Mouse (Mus musculus) kidney, postnatal 36 days (tissue): ENCODE data around the gene Gng12.
A peak's percentile ranks its signal among the peaks of the same experiment; 100 is the strongest.

Experiments
- DNase-seq, 2 experiments: peaks; one replicate each; pipeline ENCODE4 v3.0.0; 2021 to 2022; ENCODE audit warnings: mixed read lengths in 2 of 2

Gene Gng12

GRCm38 (mm10) chr6:66920786-66921185 lies 24.6 kb downstream of the Gng12 start:
- no peak for DNase-seq

GRCm38 (mm10) chr6:66921755-66922154 lies 25.6 kb downstream of the Gng12 start:
- no peak for DNase-seq

GRCm38 (mm10) chr6:66922501-66922900 lies 26.3 kb downstream of the Gng12 start:
- no peak for DNase-seq

GRCm38 (mm10) chr6:66923851-66924250 lies 27.7 kb downstream of the Gng12 start:
- no peak for DNase-seq

GRCm38 (mm10) chr6:66924315-66924965 lies 28.2 kb downstream of the Gng12 start:
- DNase-seq, result peak in 1 of 2 experiments; percentile 42

- DNase-seq, result no peak
Measured at GRCm38 (mm10) chr6:66926269-66926668, 30.1 kb downstream of the Gng12 start.

GRCm38 (mm10) chr6:66928972-66929645 lies 32.9 kb downstream of the Gng12 start:
- no peak for DNase-seq

GRCm38 (mm10) chr6:66929694-66930093 lies 33.5 kb downstream of the Gng12 start:
- peak; percentile 55 to 80 for DNase-seq

GRCm38 (mm10) chr6:66932206-66932819 lies 36.1 kb downstream of the Gng12 start:
- no peak for DNase-seq

GRCm38 (mm10) chr6:66940656-66941235 lies 44.5 kb downstream of the Gng12 start:
- DNase-seq, result no peak

GRCm38 (mm10) chr6:66941792-66942191 lies 45.6 kb downstream of the Gng12 start:
- no peak for DNase-seq

- no peak for DNase-seq
Measured at GRCm38 (mm10) chr6:66942826-66943225, 46.6 kb downstream of the Gng12 start.

GRCm38 (mm10) chr6:66943367-66944189 lies 47.4 kb downstream of the Gng12 start:
- DNase-seq, result no peak

- DNase-seq, result no peak
Measured at GRCm38 (mm10) chr6:66944190-66945003, 48.2 kb downstream of the Gng12 start.

- DNase-seq, result no peak
Measured at GRCm38 (mm10) chr6:66945004-66945356, 48.8 kb downstream of the Gng12 start.

- DNase-seq, result no peak
Measured at GRCm38 (mm10) chr6:66948111-66948510, 51.9 kb downstream of the Gng12 start.

- DNase-seq, result no peak
Measured at GRCm38 (mm10) chr6:66948848-66949247, 52.7 kb downstream of the Gng12 start.

GRCm38 (mm10) chr6:66951726-66952418 lies 55.7 kb downstream of the Gng12 start:
- no peak for DNase-seq

- peak; percentile 56 to 81 for DNase-seq
Measured at GRCm38 (mm10) chr6:66953951-66954519, 57.8 kb downstream of the Gng12 start.

GRCm38 (mm10) chr6:66955089-66955657 lies 59.0 kb downstream of the Gng12 start:
- DNase-seq, result peak; percentile 49 to 76
